Mouse (Mus musculus): ENCODE data around the gene Cdc6.

The Cdc6 gene

DNA sequence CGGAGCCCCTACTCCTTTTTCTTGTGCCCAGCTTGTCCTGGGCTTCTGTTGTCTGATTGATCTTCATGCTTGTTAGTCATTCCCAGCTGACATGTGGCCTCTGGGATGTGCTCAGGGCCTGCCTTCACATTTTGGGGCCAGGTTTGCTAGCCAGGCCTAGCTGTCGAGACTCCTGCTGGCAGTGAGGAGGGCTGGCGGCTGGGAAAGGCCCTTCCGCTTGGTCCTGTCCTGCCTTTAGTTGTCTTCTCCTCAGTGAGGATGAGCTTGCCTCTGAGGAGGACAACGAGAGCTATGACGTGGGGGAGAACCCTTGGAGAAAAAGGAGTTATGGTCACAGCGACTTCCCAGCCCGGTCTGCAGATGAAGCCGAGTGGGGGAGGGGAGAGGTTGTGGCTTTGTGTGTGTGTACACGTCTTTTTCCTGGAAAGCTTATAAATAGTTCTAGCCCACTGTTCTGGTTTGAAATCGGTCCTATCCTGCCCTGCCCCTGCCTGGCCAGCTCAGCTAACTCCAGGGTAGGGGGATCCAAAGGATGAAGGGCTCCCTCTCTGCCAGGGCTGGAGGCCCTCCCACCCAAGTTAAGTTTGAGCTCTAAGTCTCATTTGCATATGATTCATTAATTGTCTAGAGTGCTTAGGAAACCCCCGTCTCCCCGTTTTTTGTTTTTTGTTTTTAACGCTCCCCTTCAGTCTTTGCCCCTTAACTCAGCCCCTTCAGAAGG lies 36.3 kb downstream of the Cdc6 start:
- peak; percentile 77 for DNase-seq (ENCODE audit: low read depth, low spot score)

DNA sequence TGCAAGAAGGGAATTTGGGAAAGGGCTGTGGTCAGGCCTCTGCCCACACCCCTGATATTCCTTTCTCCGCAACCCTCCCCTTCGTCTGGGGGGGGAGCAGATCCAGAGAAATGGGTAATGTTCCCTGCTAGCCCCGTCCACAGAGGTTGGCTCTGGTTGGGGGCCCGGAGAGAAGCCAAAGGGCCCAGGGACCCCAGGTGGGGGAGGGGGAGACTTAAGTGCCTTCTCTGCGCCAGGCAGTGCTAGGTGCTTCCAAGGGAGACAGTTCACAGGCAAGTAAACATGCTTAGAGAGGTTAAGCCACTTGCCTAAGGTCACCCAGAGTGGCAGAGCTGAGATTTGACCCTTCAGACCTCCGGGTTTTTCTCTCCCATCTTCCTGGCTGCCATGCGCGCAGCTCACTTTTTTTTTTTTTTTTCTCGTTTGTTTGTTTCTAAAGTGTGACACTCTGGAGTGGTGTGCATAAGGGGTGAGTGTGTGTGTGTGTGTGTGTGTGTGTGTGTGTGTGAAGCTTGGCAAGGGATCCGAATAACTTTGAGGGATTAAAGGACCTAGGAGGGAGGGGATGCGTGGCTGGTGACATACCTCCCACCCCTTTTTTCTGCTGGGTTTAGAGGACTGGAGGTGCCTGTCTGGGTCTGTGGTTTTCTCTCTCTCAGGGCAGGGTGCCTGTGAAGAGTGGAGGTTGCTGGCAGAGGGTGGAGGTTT lies 37.5 kb downstream of the Cdc6 start:
- DNase-seq (ENCODE audit: low read depth, low spot score) = no peak

DNA sequence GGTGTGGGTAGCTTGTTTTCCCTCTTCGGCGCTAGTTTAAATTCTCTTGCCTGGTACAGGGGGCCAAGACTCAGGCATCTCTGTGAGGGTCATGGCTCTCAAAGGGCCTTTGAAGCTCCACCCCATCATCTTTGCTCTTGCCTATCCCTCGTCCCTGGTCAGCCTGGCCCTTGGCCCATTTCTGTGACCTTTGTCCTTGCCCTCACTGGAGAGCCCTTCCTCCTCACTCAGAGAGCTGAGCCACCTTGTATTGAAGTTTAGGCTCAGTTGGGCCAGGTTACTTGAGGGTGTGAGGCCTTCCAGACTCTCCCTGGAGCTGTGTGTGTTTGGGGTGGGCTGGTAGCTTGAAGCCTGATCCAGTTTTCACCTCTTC lies 38.0 kb downstream of the Cdc6 start:
- peak; percentile 12 for DNase-seq (ENCODE audit: low read depth, low spot score)

DNA sequence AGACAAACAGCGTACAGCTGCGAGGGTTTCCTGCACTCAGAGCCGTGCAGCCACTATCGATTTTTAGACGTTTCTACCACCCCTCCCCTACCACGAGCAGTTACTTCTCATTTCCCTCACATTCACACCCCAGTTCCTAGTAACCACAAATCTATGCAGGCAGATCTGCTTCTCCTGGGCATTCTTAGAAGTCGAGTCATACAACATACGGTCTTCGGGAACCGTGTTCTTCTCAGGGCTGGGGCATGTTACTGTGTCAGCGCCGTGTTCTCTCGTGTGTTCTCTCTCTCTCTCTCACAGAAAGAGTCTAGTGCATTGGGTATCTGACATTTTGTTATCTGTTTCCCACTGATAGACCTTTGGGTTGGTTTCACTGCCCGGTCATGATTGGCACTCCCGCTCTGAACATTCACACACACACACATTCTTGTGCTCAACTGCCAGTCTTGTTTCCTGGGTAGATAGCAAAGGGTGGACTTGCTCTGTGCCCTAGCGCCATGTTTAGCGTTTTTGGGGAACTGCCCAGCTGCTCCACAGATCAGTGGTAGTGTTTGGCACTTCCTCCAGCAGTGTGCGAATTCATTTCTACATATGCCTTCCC lies 40.5 kb downstream of the Cdc6 start:
- peak; percentile 69 for DNase-seq (ENCODE audit: low read depth, low spot score)

DNA sequence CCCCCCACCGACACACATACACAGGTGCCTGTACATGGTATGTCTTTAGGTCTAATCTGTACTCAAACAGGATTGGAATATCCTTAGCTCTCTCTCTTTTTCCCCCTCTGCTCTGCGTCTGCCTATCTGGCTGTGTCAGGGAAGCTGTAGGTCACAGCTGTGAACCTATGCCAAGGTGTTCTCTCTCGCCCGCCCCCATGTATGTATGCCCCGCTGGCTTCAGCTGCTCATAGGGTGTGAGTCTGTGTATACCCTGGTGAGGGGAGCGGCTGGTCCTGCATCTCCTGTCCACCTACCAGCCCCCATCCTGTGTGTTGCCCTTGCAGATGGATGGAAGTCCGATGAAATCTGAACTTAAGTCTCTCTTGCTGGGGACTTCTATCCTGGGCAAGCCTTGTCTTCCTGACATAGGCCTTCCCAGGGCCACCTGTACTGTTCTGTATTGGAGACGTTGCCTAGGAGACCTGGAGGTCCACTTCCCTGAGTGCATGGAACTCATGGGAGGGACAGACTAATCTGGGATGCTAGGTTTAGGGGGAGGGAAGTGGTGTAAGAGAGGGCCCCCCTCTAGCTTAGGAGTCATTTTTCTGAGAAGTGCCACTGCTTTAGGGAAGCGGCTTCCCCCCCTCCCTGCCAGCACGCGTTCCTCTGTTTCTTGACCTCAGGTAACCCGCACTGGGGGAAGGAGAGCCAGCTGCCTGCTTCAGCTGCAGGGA lies 41.8 kb downstream of the Cdc6 start:
- no peak for DNase-seq (ENCODE audit: low read depth, low spot score)

DNA sequence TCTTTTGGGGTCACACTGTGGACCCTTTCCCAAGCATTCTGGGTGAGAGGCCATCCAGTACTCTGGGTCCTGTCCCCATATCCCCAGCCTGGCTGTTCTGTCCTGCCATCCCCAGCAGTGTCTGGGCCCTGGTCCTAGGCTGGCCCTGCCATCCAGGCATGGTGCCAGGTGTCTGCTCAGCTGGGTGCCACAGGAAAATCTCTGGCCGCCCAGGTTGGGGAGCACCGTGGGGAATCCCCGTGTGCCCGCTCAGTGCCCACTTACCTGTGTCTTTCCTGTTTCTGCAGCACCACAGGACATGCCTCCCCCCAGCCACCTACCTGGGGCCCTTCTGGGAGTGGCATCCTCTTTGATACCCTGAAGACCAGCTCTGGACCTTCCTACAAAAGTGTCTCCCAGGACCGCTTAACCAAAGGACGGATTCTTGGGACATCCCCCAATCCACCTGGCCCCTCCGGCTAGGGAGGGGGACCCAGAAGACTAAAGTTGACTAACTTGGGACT lies 42.4 kb downstream of the Cdc6 start:
- DNase-seq (ENCODE audit: low read depth, low spot score) = no peak

DNA sequence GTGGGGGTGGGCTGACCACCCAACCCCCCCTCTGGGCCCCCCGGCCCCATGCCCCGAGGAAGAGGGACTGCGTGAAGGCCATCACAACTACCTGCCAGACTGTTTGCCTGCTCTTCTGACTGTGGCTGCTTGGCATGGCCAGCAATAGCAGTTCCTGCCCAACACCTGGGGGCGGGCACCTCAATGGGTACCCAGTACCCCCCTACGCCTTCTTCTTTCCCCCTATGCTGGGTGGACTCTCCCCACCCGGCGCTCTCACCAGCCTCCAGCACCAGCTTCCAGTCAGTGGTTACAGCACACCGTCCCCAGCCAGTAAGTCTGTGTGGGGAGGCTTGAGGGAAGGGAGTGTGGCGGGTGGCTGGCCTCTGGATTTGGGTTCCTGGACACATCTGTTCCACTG lies 42.9 kb downstream of the Cdc6 start:
- no peak for DNase-seq (ENCODE audit: low read depth, low spot score)

DNA sequence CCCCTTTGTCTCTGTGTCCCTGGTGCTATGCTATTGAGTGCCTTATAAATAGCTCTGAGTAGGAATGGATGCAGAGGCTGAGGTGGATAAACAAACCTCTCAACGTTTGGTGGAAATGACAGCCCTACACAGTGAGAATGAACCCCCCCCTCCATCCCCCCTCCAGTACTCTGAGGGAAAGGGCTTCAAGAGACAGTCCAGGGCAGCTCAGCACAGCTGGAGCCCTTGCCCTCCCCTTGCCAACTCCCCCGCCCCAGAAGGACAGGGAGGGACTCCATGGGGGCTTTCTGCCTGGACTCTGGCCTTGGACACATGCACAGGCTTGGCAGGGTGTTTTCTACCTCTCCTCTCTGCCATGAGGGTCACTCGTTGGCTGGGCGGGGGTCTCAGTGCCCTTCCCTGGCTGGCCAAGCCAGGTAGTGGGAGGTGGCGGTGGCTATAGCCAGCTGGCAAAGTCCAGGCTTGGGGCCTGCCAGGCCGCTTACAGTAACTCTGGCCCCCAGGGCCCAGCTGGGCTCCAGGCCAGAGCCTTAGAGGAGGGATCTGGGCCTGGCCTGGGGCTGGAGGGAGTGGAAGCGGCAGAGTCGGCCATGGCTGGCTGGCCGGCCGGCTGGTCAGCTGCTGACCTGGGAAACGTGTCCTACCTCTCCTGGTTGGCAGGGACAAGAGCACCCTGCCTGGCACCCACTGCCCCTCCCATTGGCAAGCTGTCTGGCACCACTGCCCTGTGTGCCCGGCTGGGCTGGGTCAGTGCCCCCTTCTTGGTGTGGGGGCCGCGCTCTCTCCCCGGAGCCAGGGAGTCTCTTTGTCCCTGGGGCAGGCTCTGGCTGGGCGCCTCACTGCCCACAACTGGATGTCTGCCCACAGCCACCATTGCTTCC lies 43.7 kb downstream of the Cdc6 start:
- DNase-seq (ENCODE audit: low read depth, low spot score) = peak; percentile 94

DNA sequence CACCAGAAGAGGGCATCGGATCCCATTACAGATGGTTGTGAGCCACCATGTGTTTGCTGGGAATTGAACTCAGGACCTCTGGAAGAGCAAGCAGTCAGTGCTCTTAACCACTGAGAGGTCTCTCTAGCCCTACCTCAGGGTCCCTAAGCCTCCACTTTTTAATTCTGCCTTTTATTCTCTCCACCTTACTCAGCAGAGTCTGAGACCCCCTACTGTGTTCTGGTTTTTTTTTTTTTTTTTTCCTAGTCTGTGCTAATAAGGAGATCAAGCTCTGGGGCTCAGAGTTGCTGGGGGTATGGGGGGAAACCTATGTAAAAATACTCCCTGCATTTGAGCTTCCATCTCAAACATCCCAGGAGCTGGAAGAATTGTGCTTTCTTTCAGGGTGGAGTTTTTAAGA lies 44.5 kb downstream of the Cdc6 start:
- no peak for DNase-seq (ENCODE audit: low read depth, low spot score)

DNA sequence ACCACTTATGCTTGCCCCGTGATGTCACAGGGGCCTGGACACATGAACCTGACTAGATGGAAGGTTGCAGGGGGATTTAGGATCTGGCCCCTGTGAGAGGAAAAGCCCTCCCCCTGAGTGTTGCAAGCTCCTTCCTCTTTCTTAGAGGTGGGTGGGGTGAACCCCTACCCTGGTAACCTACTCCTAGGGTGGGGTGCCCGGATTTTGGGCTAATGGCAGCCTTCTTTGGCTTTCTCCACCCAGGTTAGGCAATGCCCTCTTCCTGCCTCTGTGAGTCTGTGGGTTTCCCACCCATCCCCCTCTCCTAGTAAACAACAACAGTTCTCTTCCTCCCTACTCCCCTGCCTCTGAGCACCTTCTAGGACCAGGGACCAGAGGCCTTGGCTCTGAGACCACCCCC lies 45.1 kb downstream of the Cdc6 start:
- no peak for DNase-seq (ENCODE audit: low read depth, low spot score)

DNA sequence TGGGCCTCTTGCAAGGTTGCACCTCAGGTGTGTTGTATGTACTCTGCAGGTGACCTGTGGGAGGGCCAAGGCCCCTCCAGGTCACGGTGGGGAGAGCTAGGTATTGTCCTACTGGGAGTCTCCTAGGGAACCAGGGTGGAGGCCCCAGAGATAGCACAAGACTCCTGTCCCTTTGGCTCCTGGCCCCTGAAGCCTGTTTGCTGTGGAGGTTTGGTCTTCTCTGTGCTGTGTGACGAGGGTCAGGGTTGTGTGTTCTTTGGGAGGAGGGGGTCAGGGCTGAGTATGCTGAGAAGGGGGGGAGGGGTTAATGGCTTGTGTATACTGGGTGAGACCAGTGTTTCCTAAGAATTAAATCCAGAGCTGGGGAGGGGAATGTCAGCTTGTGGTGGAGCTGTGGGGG lies 45.8 kb downstream of the Cdc6 start:
- no peak for DNase-seq (ENCODE audit: low read depth, low spot score)

DNA sequence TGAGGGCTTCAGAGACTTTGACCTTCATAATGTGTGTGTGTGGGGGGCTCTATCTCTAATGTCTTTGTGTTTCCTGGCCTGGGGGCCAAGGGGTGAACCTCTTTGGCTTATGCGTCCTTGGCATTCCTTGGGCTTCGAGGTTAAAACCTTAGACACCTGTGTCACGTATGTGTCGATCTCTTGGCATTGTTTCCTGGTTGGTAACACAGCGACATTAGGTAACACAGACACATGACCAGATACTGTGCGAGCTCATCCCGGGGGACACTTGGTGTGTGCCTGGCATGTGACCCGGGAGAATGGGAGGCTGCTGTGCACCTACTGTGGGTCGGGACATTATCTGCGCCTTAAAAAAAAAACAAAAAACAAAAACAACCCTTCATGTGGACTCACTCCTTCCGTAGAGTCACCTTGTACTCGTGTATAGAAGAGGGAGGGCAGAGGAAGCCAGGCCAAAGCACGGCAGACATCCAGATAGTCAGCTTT lies 46.3 kb downstream of the Cdc6 start:
- no peak for DNase-seq (ENCODE audit: low read depth, low spot score)

DNA sequence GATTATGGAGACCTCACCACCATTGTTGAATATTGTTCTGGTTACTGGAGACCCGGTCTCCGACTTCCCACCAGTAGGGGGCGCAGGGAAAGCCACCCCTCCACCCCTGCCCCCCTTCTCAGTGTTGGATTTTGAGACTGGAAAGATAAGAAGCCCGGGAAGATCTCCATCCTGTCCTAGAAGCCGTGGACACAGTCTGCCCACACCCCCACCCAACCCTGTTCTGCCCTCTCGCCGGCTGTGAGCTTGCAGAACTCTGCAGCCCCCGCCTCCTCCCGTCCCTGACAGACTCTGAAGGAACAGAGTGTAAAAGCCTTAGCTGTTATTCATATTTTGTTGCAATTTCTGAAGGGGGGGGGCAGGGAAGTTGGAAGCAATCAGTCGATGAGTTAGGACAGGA lies 46.8 kb downstream of the Cdc6 start:
- DNase-seq (ENCODE audit: low read depth, low spot score) = peak; percentile 77

DNA sequence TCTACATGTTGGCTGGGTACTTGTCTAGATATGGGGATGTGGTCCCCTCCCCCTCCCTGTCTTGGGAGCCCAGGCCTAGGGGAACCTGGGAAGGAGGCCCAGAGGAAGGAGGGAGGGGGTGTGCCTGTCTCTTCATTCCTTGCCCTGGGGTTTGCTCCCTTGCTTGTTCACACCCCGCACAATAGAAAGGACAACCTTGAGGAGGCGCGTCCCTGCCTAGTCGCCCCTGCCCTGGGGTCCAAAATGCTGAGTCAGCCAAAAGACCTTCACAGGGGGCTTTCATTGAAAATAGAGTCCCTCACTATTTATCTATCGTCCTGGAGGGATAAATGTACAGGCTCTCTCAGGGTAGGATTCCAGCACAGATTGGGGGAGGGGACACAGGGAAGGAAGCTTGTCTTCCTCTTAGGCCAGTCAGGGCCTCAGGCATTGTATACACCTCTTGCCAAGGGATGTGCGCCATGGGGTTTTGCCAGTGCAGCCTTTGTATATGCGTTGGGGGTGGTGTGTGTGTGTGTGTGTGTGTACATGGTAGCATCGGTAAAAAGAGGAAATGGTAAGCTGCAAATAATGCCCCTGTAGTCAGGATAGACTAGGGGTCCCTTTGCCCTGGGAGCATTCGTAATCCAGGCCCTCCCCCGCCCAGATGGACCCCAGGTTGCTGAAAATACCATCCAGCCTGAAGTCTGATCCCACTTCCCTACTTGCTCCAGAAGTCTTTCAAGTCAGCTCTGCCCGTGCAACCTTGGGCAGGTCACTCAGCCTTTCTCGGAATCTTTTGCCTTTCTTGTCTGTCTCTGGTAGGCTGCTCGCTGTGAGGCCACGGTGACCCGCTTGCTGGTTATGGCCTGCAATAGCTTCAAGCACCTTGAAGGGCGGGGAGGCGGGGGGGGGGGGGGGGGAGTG lies 47.5 kb downstream of the Cdc6 start:
- DNase-seq (ENCODE audit: low read depth, low spot score) = peak; percentile 36

DNA sequence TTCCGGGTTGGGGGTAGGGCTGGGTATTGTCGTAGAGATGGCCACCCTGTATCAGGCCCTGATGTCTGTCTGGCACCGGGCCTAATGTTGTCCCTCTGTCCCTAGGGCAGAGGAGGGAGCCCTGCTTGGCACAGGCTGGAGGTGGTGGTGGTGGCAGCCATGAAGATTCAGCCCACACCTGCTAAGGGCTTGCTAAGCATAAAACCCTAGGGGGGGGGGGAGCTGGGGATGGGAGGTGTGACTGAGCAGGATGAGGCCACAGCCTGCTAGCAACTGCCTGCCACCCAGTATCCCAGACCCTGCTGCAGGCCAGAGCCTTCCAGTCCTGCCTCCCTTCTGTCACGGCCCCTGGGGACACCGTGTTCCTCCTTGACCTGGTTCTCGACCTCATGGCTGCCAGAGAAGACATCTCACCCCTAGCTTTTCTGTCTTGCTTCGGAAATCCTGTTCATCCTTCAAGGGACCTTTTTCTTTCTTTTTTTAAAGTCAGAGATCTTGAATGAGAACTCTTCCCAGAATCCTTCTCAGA lies 48.2 kb downstream of the Cdc6 start:
- DNase-seq (ENCODE audit: low read depth, low spot score) = no peak

DNA sequence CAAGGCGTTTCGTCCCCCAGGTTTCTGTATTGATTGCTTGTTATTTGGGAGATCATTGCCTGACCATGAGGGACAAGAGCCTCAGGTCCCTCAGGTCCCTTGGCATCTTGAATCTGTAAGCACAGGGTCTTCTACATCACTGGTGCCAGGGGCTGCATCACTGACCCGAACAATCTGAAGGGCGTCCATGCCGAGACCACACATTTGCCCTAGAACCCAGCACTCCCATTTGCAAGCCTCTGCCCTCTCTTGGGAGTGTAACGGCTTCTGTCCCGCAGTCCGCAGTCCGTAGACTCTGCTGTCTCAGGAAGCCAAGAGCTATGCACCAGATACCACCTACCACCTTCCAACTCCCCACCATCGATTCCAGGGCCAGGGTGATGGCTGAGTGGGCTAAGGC lies 48.7 kb downstream of the Cdc6 start:
- DNase-seq (ENCODE audit: low read depth, low spot score) = no peak

DNA sequence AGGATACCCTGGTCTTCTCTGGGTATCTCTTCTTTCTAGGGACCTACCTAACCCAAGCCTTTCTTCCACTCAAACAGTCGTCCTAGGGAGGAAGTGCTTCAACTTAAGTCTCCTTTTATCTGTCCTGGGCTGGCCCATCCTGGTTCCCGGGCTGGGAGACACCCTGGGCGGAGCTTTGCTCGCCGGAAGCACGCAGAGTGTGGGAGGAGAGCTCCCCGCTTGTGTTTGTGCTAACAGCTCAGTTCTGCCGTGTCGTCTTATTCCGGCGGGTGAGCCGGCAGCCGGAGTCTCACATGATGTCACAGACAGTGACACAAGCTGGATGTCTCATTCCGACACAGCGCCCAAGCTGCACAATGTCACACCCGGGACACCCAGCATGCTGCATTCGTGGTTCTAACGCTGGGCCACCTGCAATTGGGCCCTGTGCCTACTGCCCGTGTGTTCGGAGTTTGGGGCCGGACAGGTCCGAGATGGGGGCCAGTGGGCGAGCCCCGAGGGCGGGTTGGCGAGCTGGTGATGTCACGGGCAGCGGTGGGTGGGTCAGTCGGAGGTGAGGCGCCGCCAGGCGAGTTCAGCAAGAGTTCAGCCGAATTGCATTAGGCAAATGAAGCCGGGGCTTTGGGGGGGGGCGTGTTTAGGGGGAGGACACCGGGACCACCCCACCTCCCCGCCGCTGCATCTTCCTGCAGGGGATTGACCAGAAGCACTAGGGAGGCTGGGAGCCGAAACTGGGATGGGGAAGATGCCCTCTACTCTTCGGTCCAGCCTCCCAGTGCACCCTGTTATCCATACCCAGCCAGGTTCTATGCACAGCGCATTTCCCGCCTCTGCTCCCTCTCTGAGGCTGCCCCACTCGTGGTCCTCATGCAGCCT lies 52.1 kb downstream of the Cdc6 start:
- DNase-seq (ENCODE audit: low read depth, low spot score) = peak; percentile 87

DNA sequence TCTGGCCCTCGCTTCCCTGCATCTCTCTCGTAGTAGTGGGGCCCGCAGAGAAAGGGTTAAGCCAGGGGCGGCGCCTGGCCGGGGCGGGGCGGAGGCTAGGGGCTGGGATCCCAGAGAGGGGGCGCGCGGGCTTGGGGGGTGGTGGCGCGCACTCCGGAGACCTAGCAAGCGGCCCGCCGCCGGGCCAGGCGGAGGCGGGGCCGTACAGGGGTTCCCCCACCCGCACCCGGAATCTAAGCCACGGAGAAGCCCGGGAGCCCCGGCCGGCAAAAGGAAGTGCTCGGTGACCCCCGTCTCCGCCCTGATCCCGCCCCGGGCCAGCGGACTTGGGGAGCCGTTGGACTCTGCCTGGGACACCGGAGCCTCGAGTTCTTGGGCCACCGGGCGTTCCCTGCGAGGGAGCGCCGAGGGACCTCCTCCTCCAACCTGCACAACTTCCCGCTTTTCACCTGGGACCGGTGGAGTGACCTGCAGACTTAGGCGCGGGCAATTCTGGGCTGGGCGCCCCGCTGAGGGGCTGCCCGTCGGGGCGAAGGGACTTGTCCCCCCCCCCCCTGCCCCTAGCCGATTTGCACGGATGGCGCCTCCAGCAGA lies 52.8 kb downstream of the Cdc6 start:
- DNase-seq (ENCODE audit: low read depth, low spot score) = peak; percentile 68

All from 3T3-L1 (cell line).